Mouse (Mus musculus) ovary, postnatal 10 days (tissue): Measurements from ENCODE around the gene Ssxa1.
A peak's percentile ranks its signal among the peaks of the same experiment; 100 is the strongest.
"Not testable (repeated sequence)": the region's sequence is repeated elsewhere in the genome, so short reads cannot be mapped to it uniquely, and the experiment has no call there.

Source experiments
- DNase-seq: peaks from one replicate; pipeline ENCODE4 v3.0.0; 2022; ENCODE audit warnings: low spot score

The Ssxa1 gene

DNA sequence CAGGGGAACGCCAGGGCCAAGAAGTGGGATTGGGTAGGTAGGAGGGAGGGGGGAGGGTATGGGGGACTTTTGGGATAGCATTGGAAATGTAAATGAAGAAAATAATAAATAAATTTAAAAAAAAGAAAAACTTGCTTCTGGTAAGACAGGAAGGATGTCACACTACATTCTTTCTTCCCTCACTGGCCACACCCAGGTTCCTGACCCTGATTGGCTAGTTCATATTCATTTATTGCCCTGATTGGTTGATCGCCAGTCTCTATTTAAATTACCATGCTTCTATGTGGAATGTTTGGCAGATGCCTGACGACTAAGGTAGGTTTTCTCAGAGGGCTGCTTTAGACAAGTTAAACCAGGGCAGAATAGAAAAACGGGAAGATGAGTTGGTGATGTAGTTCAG lies at the start of gene Ssxa1:
Gene Ssxa1, plus strand, starts transcription at position 301 of the 400 bp plus-strand sequence.
- no peak for DNase-seq

DNA sequence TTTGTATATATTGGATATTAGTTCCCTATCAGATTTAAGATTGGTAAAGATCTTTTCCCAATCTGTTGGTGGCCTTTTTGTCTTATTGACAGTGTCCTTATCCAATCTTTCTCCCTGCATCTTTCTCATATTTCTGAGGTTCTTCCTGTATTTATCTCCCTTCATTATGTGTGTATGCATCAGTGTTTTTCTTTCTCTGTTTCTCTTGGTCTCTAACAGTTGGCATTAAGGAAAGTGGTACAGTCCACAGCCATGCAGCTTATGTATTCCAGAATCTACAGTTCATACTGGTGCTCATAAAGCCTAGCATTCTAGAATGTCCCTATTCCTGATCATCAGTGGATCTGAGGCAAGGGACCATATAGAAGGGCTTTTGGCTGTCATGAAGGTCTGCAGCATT lies 47.5 kb upstream of the Ssxa1 start, which contains the start of gene Spaca5:
Gene Spaca5, plus strand, starts transcription at position 301 of the 400 bp plus-strand sequence.
- DNase-seq = no peak

DNA sequence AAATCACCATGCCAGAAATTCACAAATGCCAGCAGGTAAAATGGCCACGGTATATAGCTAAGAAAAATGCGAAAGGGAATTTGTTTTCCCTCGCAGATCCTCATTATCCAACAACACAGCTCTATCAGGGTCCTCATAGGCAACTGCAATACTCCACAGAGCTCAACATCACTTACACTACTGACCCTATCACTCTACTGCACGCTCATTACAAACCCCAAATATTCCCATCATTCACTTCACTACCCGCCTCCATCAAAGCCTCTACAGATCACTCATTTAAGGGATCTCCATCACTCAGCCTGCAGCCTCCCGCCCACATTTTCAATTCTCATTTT lies 27.0 kb upstream of the Ssxa1 start:
- DNase-seq = no peak

DNA sequence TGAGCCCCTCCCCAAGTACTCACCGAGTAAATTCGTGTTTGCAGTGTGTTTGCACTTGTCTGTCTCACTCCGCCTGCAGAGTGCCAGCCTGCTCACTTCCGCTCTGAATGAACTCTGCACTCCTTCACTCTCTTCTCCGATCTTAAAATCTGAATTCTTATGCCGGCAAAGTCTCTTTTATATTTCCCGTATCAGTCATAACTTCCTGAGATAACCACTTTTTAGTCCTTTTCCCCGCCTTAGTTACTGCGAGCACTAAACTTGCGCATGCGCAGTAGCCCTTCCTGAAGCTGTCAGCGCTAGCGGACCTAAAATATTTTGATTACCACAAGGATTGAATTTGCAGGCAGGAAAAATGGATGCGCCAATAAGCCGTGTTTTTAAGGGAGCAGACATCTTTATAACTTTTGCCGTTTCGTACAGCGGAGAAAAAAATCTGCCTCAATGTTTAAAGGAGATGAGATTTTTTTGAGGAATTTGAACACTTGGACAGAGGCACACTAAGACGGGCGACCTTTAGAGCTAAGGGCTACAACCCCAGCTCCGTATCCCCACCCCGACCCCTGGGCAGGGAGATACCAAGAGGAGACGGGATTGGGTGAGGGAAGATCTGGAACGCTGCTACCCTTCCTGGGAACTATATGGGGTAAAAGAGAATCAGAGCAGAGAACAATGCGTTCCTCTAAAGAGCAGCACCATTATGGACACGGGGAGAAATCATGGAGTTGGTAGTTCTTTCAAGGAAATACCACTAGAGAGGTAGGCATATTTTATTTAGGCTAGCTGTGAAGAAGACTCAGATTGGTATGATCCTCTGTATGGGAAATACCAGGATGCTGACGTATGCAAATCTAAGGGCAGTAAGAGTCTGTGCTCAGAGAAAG lies 26.4 kb upstream of the Ssxa1 start, which contains the start of gene Zfp300:
Gene Zfp300, minus strand, starts transcription at position 545 of the 884 bp plus-strand sequence.
- DNase-seq = peak; percentile 8

DNA sequence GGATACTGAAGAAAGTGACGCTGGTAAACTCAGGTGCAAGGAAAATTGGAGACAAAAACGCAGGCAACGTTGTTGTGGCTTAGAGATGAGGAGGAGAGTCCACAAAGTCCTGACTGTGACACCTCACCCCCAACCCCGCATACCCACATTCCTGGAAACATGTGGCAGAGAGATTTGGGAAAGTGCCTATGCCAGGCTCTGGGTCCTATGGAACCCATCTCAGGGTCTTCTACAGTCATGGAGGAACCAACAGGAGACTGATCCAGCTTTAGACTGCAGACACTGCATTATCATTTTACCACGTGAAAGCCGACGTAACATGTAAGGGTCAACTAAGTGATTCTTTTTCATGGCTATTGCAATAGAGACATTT lies 25.8 kb upstream of the Ssxa1 start:
- no peak for DNase-seq

DNA sequence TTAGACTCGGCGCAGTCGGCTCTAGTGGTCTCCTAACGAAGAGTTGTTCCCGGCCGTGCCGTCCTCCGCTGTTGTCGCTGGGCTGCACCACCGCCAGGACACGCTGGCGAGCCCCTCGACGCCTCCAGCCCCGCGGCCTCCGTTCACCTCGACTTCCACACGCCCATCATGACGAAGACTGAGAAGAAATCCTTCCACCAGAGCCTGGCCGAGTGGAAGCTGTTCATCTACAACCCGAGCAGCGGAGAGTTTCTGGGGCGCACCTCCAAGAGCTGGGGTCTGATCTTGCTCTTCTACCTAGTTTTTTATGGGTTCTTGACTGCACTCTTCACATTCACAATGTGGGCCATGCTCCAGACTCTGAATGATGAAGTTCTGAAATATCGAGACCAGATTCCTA lies 31.1 kb downstream of the Ssxa1 start:
- not testable (repeated sequence) for DNase-seq
